Comparison of ENCODE assay signal across 32 mouse cellular contexts in the genomic region with DNA sequence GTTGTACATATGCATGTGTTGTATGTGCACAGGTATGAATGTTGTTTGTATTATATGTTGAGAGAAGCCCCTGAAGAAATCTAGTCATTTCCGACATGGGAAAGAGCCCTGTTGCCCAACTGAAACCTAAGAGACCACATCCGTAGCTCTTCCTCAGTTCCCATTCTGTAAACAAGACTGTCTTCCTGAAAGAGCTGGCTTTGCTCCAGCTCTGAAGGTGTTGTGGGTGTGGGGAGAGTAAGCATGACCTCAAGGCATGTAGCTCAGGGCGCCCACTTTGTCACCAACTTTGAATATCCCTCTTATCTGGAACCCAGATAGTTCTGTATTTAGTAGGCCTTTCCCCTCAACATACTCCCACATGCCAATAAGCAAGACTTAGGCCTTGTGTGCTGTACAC. TPM values are rescaled to one million over a fixed set of nuclear protein-coding genes. Genes with fewer than 3 reads are reported as not detected.
DNase-seq lines count a peak whose midpoint lies in the region; ATAC-seq and TF ChIP-seq lines count a peak whose summit lies in the region.
"Had no signal": no experiment of that assay in that cellular context is flagged by ENCODE, and none has a peak within 500 bp of the region (broad histone marks: within the 10 kb centered on the region; RNA-seq: fewer than 3 reads in every experiment).

No protein-coding gene starts in this region.

- H3K9ac ChIP-seq in heart, embryonic 13.5 days: no peak overlapping the region
- H3K9ac ChIP-seq: embryonic facial prominence, embryonic 13.5 days; forebrain, embryonic 12.5 days; liver, embryonic 13.5 days; lung, embryonic 15.5 days; midbrain, embryonic 13.5 days; neural tube, embryonic 12.5 days had no signal

- no peak for TF ChIP-seq POLR2A in thymus, adult 2 months (IDR thresholded peaks at IDR 0.05; ENCODE audit: control insufficient read depth, extremely low read depth, insufficient read depth, low read length, poor library complexity)

- no peaks in the 10 kb centered on the region for H3K9me3 ChIP-seq in heart, embryonic 13.5 days
- H3K9me3 ChIP-seq: embryonic facial prominence, embryonic 13.5 days; forebrain, embryonic 12.5 days; liver, embryonic 13.5 days; lung, embryonic 15.5 days; megakaryocyte, embryonic 14.5 days; midbrain, embryonic 13.5 days; neural tube, embryonic 12.5 days had no signal

- TF ChIP-seq CTCF in thymus, adult 2 months (IDR thresholded peaks at IDR 0.05; ENCODE audit: borderline replicate concordance, control insufficient read depth, extremely low read depth, insufficient read depth, low read length, poor library complexity): no peak

- WGBS in heart, embryonic 13.5 days: 50% methylated on average over 3 of the region's 3 CpGs
- WGBS in thymus, adult 2 months: 19% methylated on average over 3 of the region's 3 CpGs

- no peaks in the 10 kb centered on the region for H3K36me3 ChIP-seq in heart, embryonic 13.5 days
- H3K36me3 ChIP-seq in thymus, adult 2 months (ENCODE audit: control insufficient read depth, insufficient read depth, low read length): no peaks in the 10 kb centered on the region
- H3K36me3 ChIP-seq: embryonic facial prominence, embryonic 13.5 days; forebrain, embryonic 12.5 days; liver, embryonic 13.5 days; lung, embryonic 15.5 days; midbrain, embryonic 13.5 days; neural tube, embryonic 12.5 days had no signal

- no peaks in the 10 kb centered on the region for H3K27me3 ChIP-seq in heart, embryonic 13.5 days (replicated peaks)
- H3K27me3 ChIP-seq in thymus, adult 2 months (ENCODE audit: control insufficient read depth, insufficient read depth, low read length): no peaks in the 10 kb centered on the region
- H3K27me3 ChIP-seq: embryonic facial prominence, embryonic 13.5 days; forebrain, embryonic 12.5 days; liver, embryonic 13.5 days; lung, embryonic 15.5 days; megakaryocyte, embryonic 14.5 days; midbrain, embryonic 13.5 days; neural tube, embryonic 12.5 days had no signal

- H3K4me1 ChIP-seq in heart, embryonic 13.5 days: peaks cover 39% of the 10 kb centered on the region
- peaks cover 6% of the 10 kb centered on the region for H3K4me1 ChIP-seq in thymus, adult 2 months (replicated peaks; ENCODE audit: control insufficient read depth, insufficient read depth, low read length)
- H3K4me1 ChIP-seq: forebrain, embryonic 12.5 days; midbrain, embryonic 13.5 days; neural tube, embryonic 12.5 days had no signal

- no peak overlapping the region for H3K4me2 ChIP-seq in heart, embryonic 13.5 days
- H3K4me2 ChIP-seq: embryonic facial prominence, embryonic 13.5 days; forebrain, embryonic 12.5 days; liver, embryonic 13.5 days; lung, embryonic 15.5 days; midbrain, embryonic 13.5 days; neural tube, embryonic 12.5 days had no signal

- no peak for ATAC-seq in heart, embryonic 13.5 days (ENCODE audit: extremely low read depth, insufficient number of reproducible peaks, low FRiP score, low TSS enrichment)
- peak; percentile 85 for ATAC-seq in megakaryocyte, adult 5-6 weeks (ENCODE audit: poor library complexity, severe bottlenecking)
- ATAC-seq: activated CD4-positive, CD25-positive, alpha-beta regulatory T cell, adult 4 months; intestine, postnatal 0 days; midbrain, embryonic 13.5 days had no signal

- DNase-seq in heart, adult 8-10 months (ENCODE audit: low spot score): no peak
- DNase-seq in thymus, adult 2 months: no peak
- DNase-seq in thymus, postnatal 36 days: no peak
- no peak for DNase-seq in right cerebral cortex, adult 18-20 months
- no peak for DNase-seq in kidney, postnatal 25 days
- DNase-seq: adrenal gland, postnatal 10 days; B cell, adult 2 months; cerebellum, adult 2 months; cerebellum, postnatal 25 days; embryo, embryonic 11 days; gastrocnemius, adult 2 months; kidney, postnatal 4 days; liver, embryonic 13.5 days; retina, postnatal 1 day; thymus, postnatal 4 days had no signal

- no peak overlapping the region for H3K4me3 ChIP-seq in heart, embryonic 13.5 days
- no peak overlapping the region for H3K4me3 ChIP-seq in thymus, adult 2 months (ENCODE audit: control insufficient read depth, insufficient read depth, low read length)
- H3K4me3 ChIP-seq: embryonic facial prominence, embryonic 13.5 days; erythroblast, embryonic 14.5 days; forebrain, embryonic 12.5 days; gastrocnemius, adult 2 months; liver, embryonic 13.5 days; lung, embryonic 15.5 days; megakaryocyte, embryonic 14.5 days; midbrain, embryonic 13.5 days; neural tube, embryonic 12.5 days had no signal

- H3K27ac ChIP-seq in heart, embryonic 13.5 days (replicated peaks): peak overlapping the region; percentile 39
- peak overlapping the region; percentile 47; the same call in 1 of the 2 replicates for H3K27ac ChIP-seq in thymus, adult 2 months (ENCODE audit: control insufficient read depth, insufficient read depth, low read length)
- H3K27ac ChIP-seq: embryonic facial prominence, embryonic 13.5 days; forebrain, embryonic 12.5 days; gastrocnemius, adult 2 months; liver, embryonic 13.5 days; midbrain, embryonic 13.5 days; neural tube, embryonic 12.5 days had no signal

RNA-seq across cellular contexts. Expression of gene Cxcr1, which starts 15.8 kb away (rescaled TPM):
- not detected in 2 replicates for polyA plus RNA-seq in heart, embryonic 13.5 days (2015; fragmentation: Nextera tagmentation; extraction: Ambion mirVana)
- not detected for total RNA-seq in heart, adult 8-10 months (2022)
- polyA plus RNA-seq in thymus, adult 2 months (2012; rRNA removed): not detected in 2 replicates
- 0.20 and 0.87 TPM in 2 replicates for total RNA-seq in megakaryocyte, adult 5-6 weeks (2015)
- total RNA-seq in megakaryocyte, adult 5-6 weeks (2017): 0.18 TPM in 1 of 2 replicates, not detected in the other
- total RNA-seq: adrenal gland, postnatal 10 days; gastrocnemius, adult 2 months; gastrocnemius, postnatal 4 days; left cerebral cortex, postnatal 14 days; MEL had no signal
- polyA plus RNA-seq: activated CD4-positive, CD25-positive, alpha-beta regulatory T cell, adult 4 months; cerebellum, adult 2 months; embryonic facial prominence, embryonic 13.5 days; erythroblast, embryonic 14.5 days; forebrain, embryonic 12.5 days; heart, embryonic 16.5 days; intestine, postnatal 0 days; kidney, embryonic 14.5 days; limb, embryonic 14.5 days; liver, embryonic 13.5 days; lung, embryonic 15.5 days; midbrain, embryonic 13.5 days; neural tube, embryonic 12.5 days had no signal

RNA-seq across cellular contexts. Expression of gene Cxcr2, which starts 24.8 kb away (rescaled TPM):
- 0.09 TPM in 1 of 2 replicates, not detected in the other for polyA plus RNA-seq in heart, embryonic 13.5 days (2015; fragmentation: Nextera tagmentation; extraction: Ambion mirVana)
- under 1 TPM in 2 of 4 experiments, not detected in 2; 0.23 to 0.44 TPM for total RNA-seq in heart, adult 8-10 months (2022)
- polyA plus RNA-seq in thymus, adult 2 months (2012; rRNA removed): 0.74 and 2.2 TPM in 2 replicates
- total RNA-seq in megakaryocyte, adult 5-6 weeks (2015): 63.7 and 72.6 TPM in 2 replicates
- 77.3 and 107 TPM in 2 replicates for total RNA-seq in megakaryocyte, adult 5-6 weeks (2017)
- polyA plus RNA-seq: forebrain, embryonic 12.5 days; kidney, embryonic 14.5 days had no signal

RNA-seq across cellular contexts. Expression of gene Rufy4, which starts 53.3 kb away (rescaled TPM):
- 0.20 and 0.48 TPM in 2 replicates for polyA plus RNA-seq in heart, embryonic 13.5 days (2015; fragmentation: Nextera tagmentation; extraction: Ambion mirVana)
- total RNA-seq in heart, adult 8-10 months (2022): 1 to 10 TPM in 3 of 4 experiments, under 1 TPM in 1; 0.52 to 1.8 (median 1.3) TPM
- 0.49 and 1.0 TPM in 2 replicates for polyA plus RNA-seq in thymus, adult 2 months (2012; rRNA removed)
- 0.25 and 0.38 TPM in 2 replicates for total RNA-seq in megakaryocyte, adult 5-6 weeks (2015)
- 1.1 and 2.5 TPM in 2 replicates for total RNA-seq in megakaryocyte, adult 5-6 weeks (2017)
- polyA plus RNA-seq: activated CD4-positive, CD25-positive, alpha-beta regulatory T cell, adult 4 months; erythroblast, embryonic 14.5 days; intestine, postnatal 0 days; kidney, embryonic 14.5 days had no signal

RNA-seq across cellular contexts. Expression of gene Tns1, which starts 54.4 kb away (rescaled TPM):
- 100 and 105 TPM in 2 replicates for polyA plus RNA-seq in heart, embryonic 13.5 days (2015; fragmentation: Nextera tagmentation; extraction: Ambion mirVana)
- total RNA-seq in heart, adult 8-10 months (2022): 100 to 1,000 TPM; 733 to 828 (median 798) TPM
- polyA plus RNA-seq in thymus, adult 2 months (2012; rRNA removed): 117 and 122 TPM in 2 replicates
- 4.9 and 5.5 TPM in 2 replicates for total RNA-seq in megakaryocyte, adult 5-6 weeks (2015)
- 2.9 and 3.2 TPM in 2 replicates for total RNA-seq in megakaryocyte, adult 5-6 weeks (2017)
- total RNA-seq: MEL had no signal

RNA-seq across cellular contexts. Expression of gene Arpc2, which starts 57.3 kb away (rescaled TPM):
- polyA plus RNA-seq in heart, embryonic 13.5 days (2015; fragmentation: Nextera tagmentation; extraction: Ambion mirVana): 400 and 438 TPM in 2 replicates
- 100 to 1,000 TPM; 111 to 149 (median 137) TPM for total RNA-seq in heart, adult 8-10 months (2022)
- polyA plus RNA-seq in thymus, adult 2 months (2012; rRNA removed): 263 and 279 TPM in 2 replicates
- total RNA-seq in megakaryocyte, adult 5-6 weeks (2015): 1,564 and 1,782 TPM in 2 replicates
- total RNA-seq in megakaryocyte, adult 5-6 weeks (2017): 803 and 834 TPM in 2 replicates

Comparison
In these comparisons a context has a peak if more than half of its experiments do, and no peak if none do; other contexts are left out.
1. RNA of gene Cxcr2, which starts 24.8 kb away (total RNA-seq): 63.7 to 107 TPM in megakaryocyte, adult 5-6 weeks; 0.23 to 0.44 TPM in heart, adult 8-10 months; every median in the first group is over 10 times any median in the second.